Mouse (Mus musculus) stomach, postnatal 0 days (tissue): ENCODE results near the gene Gtpbp3. TPM values are rescaled to one million over a fixed set of nuclear protein-coding genes. Genes with fewer than 3 reads are reported as not detected.

Experiments
- ATAC-seq: fragments of 200-750 bp; cut with Nextera tagmentation; 2 replicates; pipeline ENCODE4 v1.8.0; 2017; ENCODE audit not compliant: low FRiP score, low TSS enrichment
- DNase-seq: peaks from one replicate; pipeline ENCODE4 v3.0.0-alpha.2; 2016; ENCODE audit warnings: low spot score
- H3K27ac ChIP-seq: fragments of 300-500 bp; sonication (generic); replicated peaks from 2 replicates; pipeline ENCODE4 v1.5.1; 2014; ENCODE audit warnings: mild to moderate bottlenecking, control low read depth
- H3K27me3 ChIP-seq: fragments of 300-500 bp; sonication (generic); 2 replicates; pipeline ENCODE4 v1.6.1; 2014; ENCODE audit warnings: low read length; ENCODE audit not compliant: control insufficient read depth, insufficient read depth
- H3K36me3 ChIP-seq: fragments of 300-500 bp; sonication (generic); 2 replicates; pipeline ENCODE4 v1.6.1; 2014; ENCODE audit warnings: low read length, mixed read lengths; ENCODE audit not compliant: control insufficient read depth, insufficient read depth
- H3K4me1 ChIP-seq: fragments of 300-500 bp; sonication (generic); replicated peaks from 2 replicates; pipeline ENCODE4 v1.6.1; 2014; ENCODE audit warnings: antibody characterized with exemption; ENCODE audit not compliant: control insufficient read depth, insufficient read depth
- H3K4me2 ChIP-seq: fragments of 300-500 bp; sonication (generic); replicated peaks from 2 replicates; pipeline ENCODE4 v1.6.1; 2014; ENCODE audit warnings: low read depth, mild to moderate bottlenecking, control low read depth, moderate library complexity
- H3K4me3 ChIP-seq: fragments of 300-500 bp; sonication (generic); 2 replicates; pipeline ENCODE4 v1.5.1; 2014; ENCODE audit warnings: low read depth, low read length, control low read depth
- H3K9ac ChIP-seq: fragments of 300-500 bp; sonication (generic); 2 replicates; pipeline ENCODE4 v1.6.1; 2014; ENCODE audit warnings: mild to moderate bottlenecking, low read length, control low read depth, mixed read lengths
- H3K9me3 ChIP-seq: fragments of 300-500 bp; sonication (generic); 2 replicates; pipeline ENCODE4 v1.6.1; 2016; ENCODE audit warnings: low read length; ENCODE audit not compliant: control insufficient read depth
- CTCF ChIP-seq: IDR thresholded peaks from 2 replicates; pipeline ENCODE4 v1.5.1; 2016; ENCODE audit warnings: antibody characterized with exemption, low read depth, mild to moderate bottlenecking, moderate library complexity
- EP300 ChIP-seq: optimal IDR thresholded peaks from 2 replicates; pipeline ENCODE3; 2016; ENCODE audit warnings: antibody characterized with exemption
- WGBS: fragments of 180-500 bp; shearing (Covaris S2); extraction: QIAGEN DNeasy Blood & Tissue Kit; methylation state at CpG from one replicate; pipeline ENCODE4 v1.1.7; 2014; 5-methylcytosine and 5-hydroxymethylcytosine counted together
- polyA plus RNA-seq: library from polyadenylated mRNA; unstranded; fragments of >200 nt; fragmentation: Nextera tagmentation; extraction: Ambion mirVana; gene quantifications from 2 replicates; pipeline ENCODE4 v1.2.1, GENCODE M21; 2015

Gtpbp3 gene
- polyA plus RNA-seq, 1 experiment from 2014 or later, result 7.2 TPM

- Histone ChIP-seq H3K27me3 (no peaks in the 10 kb centered on the region), H3K4me2 (no peak overlapping the region), H3K27ac (no peak overlapping the region), H3K9ac (no peak overlapping the region), H3K9me3 (no peaks in the 10 kb centered on the region), H3K4me1 (no peaks in the 10 kb centered on the region), H3K36me3 (no peaks in the 10 kb centered on the region), H3K4me3 (no peak overlapping the region)
- WGBS, result 75% methylated on average over 8 of the region's 8 CpGs
- DNase-seq (peak; percentile 13), ATAC-seq (no peak)
- TF ChIP-seq EP300, result no peak
- no peak for TF ChIP-seq CTCF
These were observed 33.2 kb upstream of the Gtpbp3 start for GRCm38 (mm10) chr8:71454668-71455067.

GRCm38 (mm10) chr8:71456906-71457305, 31.0 kb upstream of the Gtpbp3 start:
- Histone ChIP-seq H3K36me3 (peaks cover 5% of the 10 kb centered on the region; the same call in 1 of the 2 replicates), H3K4me3 (no peak overlapping the region), H3K4me2 (no peak overlapping the region), H3K27me3 (no peaks in the 10 kb centered on the region), H3K9me3 (no peaks in the 10 kb centered on the region), H3K27ac (no peak overlapping the region), H3K9ac (no peak overlapping the region), H3K4me1 (no peaks in the 10 kb centered on the region)
- ATAC-seq (peak; percentile 66; the same call in 1 of the 2 replicates), DNase-seq (peak; percentile 58)
- 47% methylated on average over 21 of the region's 22 CpGs for WGBS
- no peak for TF ChIP-seq CTCF
- no peak for TF ChIP-seq EP300

DNA sequence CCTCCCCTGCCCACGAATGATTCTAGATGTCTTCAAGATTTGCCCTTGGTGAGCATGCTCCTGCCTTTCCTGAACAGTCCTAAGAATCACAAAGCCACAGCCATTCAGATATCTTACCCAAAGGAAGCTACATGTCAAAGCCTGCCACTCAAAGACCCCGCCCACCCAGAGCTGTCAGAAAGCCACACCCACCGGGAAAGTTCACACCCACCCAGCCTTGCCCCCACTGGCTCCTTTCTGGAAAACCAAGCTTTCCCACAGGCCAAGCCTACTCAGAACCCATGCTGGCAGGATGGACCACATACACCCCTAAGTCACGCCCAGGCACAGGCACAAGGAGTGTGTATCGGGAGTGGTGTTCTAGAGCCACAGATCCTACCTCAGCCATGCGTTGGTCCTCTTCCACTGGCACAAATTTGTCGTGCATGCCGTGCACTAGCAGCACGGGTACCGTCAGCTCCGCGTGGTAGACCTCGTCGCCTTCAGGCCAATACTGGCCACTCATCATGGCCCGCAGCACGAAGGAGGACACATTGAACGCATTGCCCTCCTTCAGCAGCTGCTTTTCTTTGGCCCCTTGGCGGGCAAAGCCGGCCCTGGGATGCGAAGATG, 30.1 kb upstream of the Gtpbp3 start:
- Histone ChIP-seq H3K27me3 (no peaks in the 10 kb centered on the region), H3K9ac (no peak overlapping the region), H3K36me3 (peaks cover 5% of the 10 kb centered on the region; the same call in 1 of the 2 replicates), H3K4me1 (peaks cover 4% of the 10 kb centered on the region; the same call in 1 of the 2 replicates), H3K27ac (no peak overlapping the region), H3K4me3 (no peak overlapping the region), H3K9me3 (no peaks in the 10 kb centered on the region), H3K4me2 (no peak overlapping the region)
- DNase-seq (no peak), ATAC-seq (no peak)
- 78% methylated on average over 20 of the region's 20 CpGs for WGBS
- TF ChIP-seq EP300, result no peak
- TF ChIP-seq CTCF, result no peak

DNA sequence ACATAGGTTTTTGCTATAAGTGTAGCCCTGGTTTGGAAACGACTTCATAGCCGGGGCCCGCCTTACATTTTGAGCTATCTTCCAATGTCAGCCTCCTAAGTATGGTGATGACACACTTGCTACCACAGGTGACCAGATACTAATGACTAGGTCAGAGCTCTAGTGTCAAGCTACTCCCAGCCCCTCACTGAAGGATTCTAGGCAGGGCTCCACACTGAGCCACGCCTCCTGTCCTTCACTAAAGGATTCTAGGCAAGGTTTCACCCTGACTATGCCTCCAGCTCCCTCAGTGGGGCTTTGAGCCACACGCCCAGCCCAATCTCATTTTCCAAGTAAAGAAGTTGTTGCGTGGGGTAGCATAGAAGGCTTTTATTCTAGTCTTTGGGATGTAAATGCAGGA, 27.2 kb upstream of the Gtpbp3 start:
- WGBS, result 95% methylated on average over 6 of the region's 6 CpGs
- Histone ChIP-seq H3K9ac (no peak overlapping the region), H3K4me2 (no peak overlapping the region), H3K27ac (no peak overlapping the region), H3K27me3 (no peaks in the 10 kb centered on the region), H3K4me1 (peaks cover 12% of the 10 kb centered on the region), H3K4me3 (no peak overlapping the region), H3K9me3 (no peaks in the 10 kb centered on the region), H3K36me3 (peaks cover 5% of the 10 kb centered on the region; the same call in 1 of the 2 replicates)
- TF ChIP-seq EP300 (no peak), CTCF (no peak)
- ATAC-seq (no peak), DNase-seq (no peak)

GRCm38 (mm10) chr8:71461152-71461840, 26.6 kb upstream of the Gtpbp3 start:
- Histone ChIP-seq H3K4me1 (peaks cover 13% of the 10 kb centered on the region), H3K27ac (no peak overlapping the region), H3K4me2 (no peak overlapping the region), H3K27me3 (no peaks in the 10 kb centered on the region), H3K9ac (no peak overlapping the region), H3K9me3 (no peaks in the 10 kb centered on the region), H3K36me3 (peaks cover 5% of the 10 kb centered on the region; the same call in 1 of the 2 replicates), H3K4me3 (no peak overlapping the region)
- no peak for TF ChIP-seq EP300
- no peak for TF ChIP-seq CTCF
- DNase-seq (no peak), ATAC-seq (no peak)
- 90% methylated on average over 47 of the region's 47 CpGs for WGBS

DNA sequence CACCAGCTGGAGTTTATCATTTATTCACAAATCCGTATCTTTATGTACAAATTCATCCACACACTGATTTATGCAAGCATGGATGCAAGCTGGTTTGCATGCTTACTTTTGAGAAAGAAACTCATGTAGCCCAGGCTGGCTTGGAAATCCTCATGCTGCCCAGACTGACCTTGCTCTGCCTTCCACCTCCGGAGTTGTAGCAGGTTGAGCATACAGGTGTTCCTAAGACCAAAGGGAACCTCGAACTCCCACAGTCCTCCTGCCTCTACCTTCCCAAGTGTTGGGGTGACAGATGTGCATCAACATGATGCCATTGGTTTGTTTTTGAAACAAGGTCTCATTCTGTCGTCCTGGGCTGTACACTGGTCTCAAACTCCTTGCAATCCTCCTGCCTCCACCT, 25.7 kb upstream of the Gtpbp3 start:
- Histone ChIP-seq H3K4me2 (peak overlapping the region; percentile 93; the same call in 1 of the 2 replicates), H3K4me3 (no peak overlapping the region)
- WGBS, result 69% methylated on average over 4 of the region's 4 CpGs

More for the DNA sequence above, 25.7 kb upstream of the Gtpbp3 start:
- Histone ChIP-seq H3K36me3 (peaks cover 5% of the 10 kb centered on the region; the same call in 1 of the 2 replicates), H3K27me3 (no peaks in the 10 kb centered on the region), H3K4me1 (peaks cover 13% of the 10 kb centered on the region), H3K9me3 (no peaks in the 10 kb centered on the region), H3K27ac (no peak overlapping the region), H3K9ac (peak overlapping the region; percentile 72; the same call in 1 of the 2 replicates)
- ATAC-seq (no peak), DNase-seq (no peak)
- no peak for TF ChIP-seq EP300
- TF ChIP-seq CTCF, result no peak
